Mouse (Mus musculus) kidney, postnatal 10 days (tissue): ENCODE results near the gene Art5.
A peak's percentile ranks its signal among the peaks of the same experiment; 100 is the strongest.
"Not testable (repeated sequence)": the region's sequence is repeated elsewhere in the genome, so short reads cannot be mapped to it uniquely, and the experiment has no call there.

Experiments used
- DNase-seq: peaks from one replicate; pipeline ENCODE4 v3.0.0; 2021; ENCODE audit warnings: mixed read lengths

Art5 gene

GRCm38 (mm10) chr7:102080311-102080710, 29.0 kb downstream of the Art5 start:
- no peak for DNase-seq

GRCm38 (mm10) chr7:102078517-102078916, 30.8 kb downstream of the Art5 start:
- DNase-seq: peak; percentile 54

DNA sequence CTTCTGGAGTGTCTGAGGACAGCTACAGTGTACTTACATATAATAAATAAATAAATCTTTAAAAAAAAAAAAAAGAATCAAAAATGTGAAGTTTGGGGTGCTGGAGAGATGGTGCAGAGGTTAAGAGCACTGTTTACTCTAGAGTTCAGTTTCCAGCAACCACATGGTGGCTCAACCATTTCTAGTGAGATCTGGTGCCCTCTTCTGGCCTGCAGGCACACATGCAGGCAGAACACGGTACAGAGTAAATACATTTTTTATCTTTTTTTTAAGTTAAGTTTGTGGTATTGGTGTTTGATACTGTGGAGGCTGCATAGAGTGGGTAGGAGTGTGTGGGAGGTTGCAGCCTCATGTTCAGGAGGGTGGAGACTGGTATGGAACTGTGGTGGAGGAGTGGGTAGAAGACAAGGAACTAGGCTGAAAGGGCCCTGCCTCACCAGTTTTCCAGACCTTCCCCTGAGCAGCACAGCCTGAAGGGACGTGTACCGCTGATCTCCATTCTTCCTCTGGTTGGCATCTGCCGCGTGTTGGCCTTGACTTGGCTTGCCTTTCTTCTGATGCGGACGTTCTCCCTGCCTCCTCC, 32.5 kb downstream of the Art5 start:
- DNase-seq: peak; percentile 39

GRCm38 (mm10) chr7:102066363-102066762, 42.9 kb downstream of the Art5 start:
- no peak for DNase-seq

DNA sequence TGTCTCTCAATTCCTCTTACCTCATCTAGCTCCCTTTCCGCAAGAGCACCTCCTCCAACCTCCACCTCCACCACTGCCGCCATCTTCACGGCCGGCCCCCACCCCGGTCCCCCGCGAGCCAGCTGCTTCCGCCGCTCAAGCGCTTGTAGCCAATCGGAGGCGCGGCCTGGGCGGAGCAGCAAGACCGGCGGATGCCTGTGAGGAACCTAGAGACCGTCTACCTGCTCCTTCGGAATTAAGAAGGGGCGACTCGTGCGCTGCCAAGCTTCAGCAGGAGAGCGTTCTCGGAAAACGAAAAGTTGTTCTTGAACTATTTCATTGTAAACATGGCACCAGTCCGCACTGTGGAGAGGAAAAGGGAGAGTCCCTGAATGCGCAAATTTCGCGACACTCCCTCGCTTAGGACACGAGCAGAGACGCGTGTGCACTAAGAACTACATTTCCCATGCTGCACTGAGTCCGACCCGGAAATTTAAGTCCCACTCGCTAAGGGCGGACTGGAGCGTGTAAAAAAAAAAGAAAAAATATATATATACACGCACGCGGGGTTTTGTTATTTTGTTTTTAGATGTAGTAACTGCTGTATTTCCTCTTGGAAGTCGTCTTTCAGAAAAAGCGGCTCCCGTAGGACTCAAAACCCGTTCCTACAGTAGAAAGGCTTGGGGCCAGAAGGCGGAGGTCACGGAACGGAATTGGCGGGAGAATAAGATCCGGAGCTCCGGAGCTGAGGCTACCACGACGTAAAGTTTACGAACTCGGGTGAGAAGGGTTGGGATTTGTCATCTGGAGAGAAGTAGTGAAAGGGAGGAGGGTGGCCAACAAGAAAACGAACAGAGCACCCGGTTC, 44.0 kb downstream of the Art5 start, which contains the start of the genes Rnf121, Xndc1 and Xntrpc:
Gene Rnf121 (minus strand): TSS at position 424 of the 846 bp plus-strand sequence.
Gene Xndc1 (plus strand): TSS at position 466 of the 846 bp plus-strand sequence.
Gene Xntrpc (plus strand): TSS at position 668 of the 846 bp plus-strand sequence.
- peak; percentile 95 for DNase-seq

- no peak for DNase-seq
Observed at GRCm38 (mm10) chr7:102064655-102065045, 44.6 kb downstream of the Art5 start.

- DNase-seq: no peak
Observed at GRCm38 (mm10) chr7:102063891-102064290, 45.4 kb downstream of the Art5 start.

DNA sequence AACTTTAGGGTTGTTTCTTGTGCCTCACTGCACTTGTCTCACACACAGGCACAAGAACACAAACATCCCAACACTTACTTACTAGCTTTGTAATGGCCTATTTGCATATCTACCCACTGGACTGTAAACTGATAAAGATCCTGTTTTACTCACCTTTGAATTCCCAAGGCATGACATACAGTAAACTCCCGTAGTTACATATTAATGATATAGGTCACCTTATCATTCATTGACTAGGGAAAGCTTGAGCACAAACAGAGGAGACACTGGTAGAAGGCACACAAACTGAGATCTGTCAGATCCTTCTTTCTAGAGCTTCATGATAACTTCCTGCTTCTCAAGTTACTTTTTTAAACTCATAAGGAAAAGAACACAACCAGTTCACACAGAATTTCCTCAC, 47.1 kb downstream of the Art5 start:
- DNase-seq: no peak

DNA sequence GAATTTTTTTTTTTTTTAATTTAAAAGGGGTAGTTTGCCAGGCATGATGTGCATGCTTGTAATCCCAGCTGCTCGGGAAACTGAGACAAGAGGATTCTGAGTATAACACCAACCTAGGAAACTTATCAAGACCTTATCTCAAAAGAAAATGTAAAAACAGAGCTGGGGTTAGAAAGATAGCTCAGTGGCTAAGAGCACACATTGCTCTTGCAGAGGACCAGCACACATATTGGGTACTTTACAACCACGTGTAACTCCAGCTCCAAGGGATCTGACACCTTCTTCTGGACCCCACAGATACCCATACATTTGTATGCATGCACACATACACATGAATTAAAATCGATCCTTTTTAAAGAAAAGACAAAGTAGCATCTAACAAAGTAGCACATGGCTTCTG, 47.9 kb downstream of the Art5 start:
- DNase-seq: no peak

DNA sequence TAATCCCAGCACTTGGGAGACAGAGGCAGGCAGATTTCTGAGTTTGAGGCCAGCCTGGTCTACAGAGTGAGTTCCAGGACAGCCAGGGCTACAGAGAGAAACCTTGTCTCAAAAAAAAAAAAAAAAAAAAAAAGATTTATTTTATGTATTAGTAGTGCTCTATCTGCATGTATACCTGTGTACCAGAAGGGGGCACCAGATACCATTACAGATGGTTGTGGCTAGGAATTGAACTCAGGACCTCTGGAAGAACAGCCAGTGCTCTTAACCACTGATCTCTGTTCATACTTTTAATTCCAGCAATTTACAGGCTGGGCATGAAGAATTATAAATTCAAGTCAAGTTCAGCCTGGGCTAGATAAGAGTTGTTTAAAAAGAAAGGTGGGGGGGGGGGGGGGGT, 60.8 kb downstream of the Art5 start:
- not testable (repeated sequence) for DNase-seq
